Mouse (Mus musculus): Measurements from ENCODE around the gene Nup62cl. TPM values are rescaled to one million over a fixed set of nuclear protein-coding genes. Genes with fewer than 3 reads are reported as not detected.

Nup62cl gene
- polyA plus RNA-seq, 1 experiment from 2014 or later: 1.7 TPM

Other genes starting within 250 kb of the Nup62cl start
- 54.8 and 64.1 TPM in 2 replicates for gene Morc4, start 191.0 kb downstream of the Nup62cl start, polyA plus RNA-seq (2015; fragmentation: Nextera tagmentation; extraction: Ambion mirVana)
- gene Rbm41, start 64.1 kb downstream of the Nup62cl start, polyA plus RNA-seq (2015; fragmentation: Nextera tagmentation; extraction: Ambion mirVana): 1.0 and 1.3 TPM in 2 replicates
- gene Pih1h3b, start 167 bp upstream of the Nup62cl start, polyA plus RNA-seq (2015; fragmentation: Nextera tagmentation; extraction: Ambion mirVana): not detected in 2 replicates